Mouse (Mus musculus) cerebellum, adult 2 months (tissue): ENCODE measurements around the gene Ube2c.

Experiments
- CTCF ChIP-seq: fragments of 200-500 bp; IDR thresholded peaks from 2 replicates; pipeline ENCODE4 v1.5.1; 2011; ENCODE audit warnings: low read depth, mild to moderate bottlenecking, control low read depth, low read length, moderate library complexity, borderline replicate concordance; ENCODE audit not compliant: insufficient read depth
- POLR2A ChIP-seq: fragments of 200-500 bp; IDR thresholded peaks from 2 replicates; pipeline ENCODE4 v1.6.1; 2011; ENCODE audit warnings: low read length, control low read depth, borderline replicate concordance; ENCODE audit not compliant: insufficient read depth

GRCm38 (mm10) chr2:164778809-164779208 is 9.1 kb downstream of the Ube2c start:
- no peak for TF ChIP-seq POLR2A
- no peak for TF ChIP-seq CTCF
